8 mouse cellular contexts compared by ENCODE assay signal in genomic region chrX:143827212-143827611, GRCm38 (mm10). TPM values are rescaled to one million over a fixed set of nuclear protein-coding genes. Genes with fewer than 3 reads are reported as not detected.
DNase-seq lines count a peak whose midpoint lies in the region; ATAC-seq and TF ChIP-seq lines count a peak whose summit lies in the region.

Capn6 (minus strand) TSS chrX:143827414.

- no peaks in the 10 kb centered on the region for H3K4me1 ChIP-seq in kidney, adult 2 months (ENCODE audit: control insufficient read depth, insufficient read depth, low read length)
- no peaks in the 10 kb centered on the region for H3K4me1 ChIP-seq in lung, embryonic 14.5 days (ENCODE audit: insufficient read depth)
- H3K4me1 ChIP-seq in thymus, adult 2 months (replicated peaks; ENCODE audit: control insufficient read depth, insufficient read depth, low read length) = no peaks in the 10 kb centered on the region
- H3K4me1 ChIP-seq in midbrain, embryonic 15.5 days = no peaks in the 10 kb centered on the region

- ATAC-seq in lung, embryonic 14.5 days (ENCODE audit: insufficient read depth) = peak; percentile 87
- no peak for ATAC-seq in erythroblast, adult 5-6 weeks (replicated peaks; ENCODE audit: low FRiP score, poor library complexity, severe bottlenecking)
- no peak for ATAC-seq in midbrain, embryonic 15.5 days (replicated peaks)

- H3K9me3 ChIP-seq in lung, embryonic 14.5 days (ENCODE audit: low read depth, low read length) = no peaks in the 10 kb centered on the region
- H3K9me3 ChIP-seq in midbrain, embryonic 15.5 days = no peaks in the 10 kb centered on the region

- peak within 1 kb of the TSS; percentile 55 for H3K4me2 ChIP-seq in lung, embryonic 14.5 days
- no peak within 1 kb of the TSS for H3K4me2 ChIP-seq in midbrain, embryonic 15.5 days

- peak within 1 kb of the TSS; percentile 45 for H3K9ac ChIP-seq in lung, embryonic 14.5 days
- H3K9ac ChIP-seq in midbrain, embryonic 15.5 days = no peak within 1 kb of the TSS

- no peak within 1 kb of the TSS for H3K4me3 ChIP-seq in kidney, adult 2 months (ENCODE audit: insufficient read depth, low read depth, low read length)
- peak within 1 kb of the TSS; percentile 43 for H3K4me3 ChIP-seq in lung, embryonic 14.5 days (ENCODE audit: low read depth, low read length)
- H3K4me3 ChIP-seq in thymus, adult 2 months (ENCODE audit: control insufficient read depth, insufficient read depth, low read length) = no peak within 1 kb of the TSS
- no peak within 1 kb of the TSS for H3K4me3 ChIP-seq in midbrain, embryonic 15.5 days

- peak; percentile 9 for DNase-seq in brain, embryonic 14.5 days (ENCODE audit: low read depth)
- DNase-seq in forelimb bud, embryonic 11.5 days (ENCODE audit: low read depth, low spot score) = peak; percentile 85
- peak; percentile 23 for DNase-seq in kidney, adult 2 months
- DNase-seq in lung, embryonic 14.5 days = peak; percentile 85
- DNase-seq in thymus, adult 2 months = no peak
- DNase-seq in spleen, postnatal 14 days (ENCODE audit: low spot score in 2 of 2) = no peak

- H3K27ac ChIP-seq in kidney, adult 2 months (ENCODE audit: insufficient read depth, low read depth, low read length) = no peak within 1 kb of the TSS
- peak within 1 kb of the TSS; percentile 65 for H3K27ac ChIP-seq in lung, embryonic 14.5 days (ENCODE audit: low read depth)
- H3K27ac ChIP-seq in thymus, adult 2 months (ENCODE audit: control insufficient read depth, insufficient read depth, low read length) = no peak within 1 kb of the TSS
- H3K27ac ChIP-seq in midbrain, embryonic 15.5 days = no peak within 1 kb of the TSS

- no peak for TF ChIP-seq POLR2A in brain, embryonic 14.5 days (IDR thresholded peaks at IDR 0.05; ENCODE audit: borderline replicate concordance, extremely low read depth, insufficient read depth, insufficient read length, poor library complexity, severe bottlenecking)
- TF ChIP-seq POLR2A in kidney, adult 2 months (IDR thresholded peaks at IDR 0.05; ENCODE audit: low read depth, low read length) = no peak
- no peak for TF ChIP-seq POLR2A in thymus, adult 2 months (IDR thresholded peaks at IDR 0.05; ENCODE audit: control insufficient read depth, extremely low read depth, insufficient read depth, low read length, poor library complexity)

- WGBS in kidney, adult 2 months = 24% methylated on average over 4 of the region's 4 CpGs
- WGBS in lung, embryonic 14.5 days = 18% methylated on average over 4 of the region's 4 CpGs
- WGBS in thymus, adult 2 months = 76% methylated on average over 4 of the region's 4 CpGs
- 62% methylated on average over 4 of the region's 4 CpGs for WGBS in midbrain, embryonic 15.5 days

- no peak for TF ChIP-seq CTCF in brain, embryonic 14.5 days (IDR thresholded peaks at IDR 0.05; ENCODE audit: borderline replicate concordance, extremely low read depth, insufficient read depth, insufficient read length)
- no peak for TF ChIP-seq CTCF in kidney, adult 2 months (conservative IDR thresholded peaks at IDR 0.05; ENCODE audit: insufficient read depth, insufficient read length, low read depth, low read length)
- TF ChIP-seq CTCF in lung, embryonic 14.5 days (IDR thresholded peaks at IDR 0.05; ENCODE audit: low read depth) = no peak
- no peak for TF ChIP-seq CTCF in thymus, adult 2 months (IDR thresholded peaks at IDR 0.05; ENCODE audit: borderline replicate concordance, control insufficient read depth, extremely low read depth, insufficient read depth, low read length, poor library complexity)

- no peaks in the 10 kb centered on the region for H3K36me3 ChIP-seq in kidney, adult 2 months (ENCODE audit: control insufficient read depth, insufficient read depth, low read length)
- H3K36me3 ChIP-seq in lung, embryonic 14.5 days (ENCODE audit: insufficient read depth) = no peaks in the 10 kb centered on the region
- no peaks in the 10 kb centered on the region for H3K36me3 ChIP-seq in thymus, adult 2 months (ENCODE audit: control insufficient read depth, insufficient read depth, low read length)
- H3K36me3 ChIP-seq in midbrain, embryonic 15.5 days (replicated peaks) = no peaks in the 10 kb centered on the region

- H3K27me3 ChIP-seq in kidney, adult 2 months (replicated peaks; ENCODE audit: control insufficient read depth, insufficient read depth, low read length) = no peaks in the 10 kb centered on the region
- H3K27me3 ChIP-seq in lung, embryonic 14.5 days (ENCODE audit: insufficient read depth, low read length) = no peaks in the 10 kb centered on the region
- no peaks in the 10 kb centered on the region for H3K27me3 ChIP-seq in thymus, adult 2 months (ENCODE audit: control insufficient read depth, insufficient read depth, low read length)
- H3K27me3 ChIP-seq in midbrain, embryonic 15.5 days (replicated peaks) = no peaks in the 10 kb centered on the region

RNA-seq across cellular contexts. Expression of gene Capn6, which starts in this region (rescaled TPM):
- 7.5 and 9.5 TPM in 2 replicates for polyA plus RNA-seq in brain, embryonic 14.5 days (2012; rRNA removed)
- 1.3 and 1.6 TPM in 2 replicates for polyA plus RNA-seq in kidney, adult 2 months (2012; rRNA removed)
- 200 and 210 TPM in 2 replicates for polyA plus RNA-seq in lung, embryonic 14.5 days (2014; fragmentation: Nextera tagmentation; extraction: Ambion mirVana)
- total RNA-seq in erythroblast, adult 5-6 weeks (2015; ENCODE audit: low replicate concordance) = not detected in 2 replicates
- not detected in 2 replicates for total RNA-seq in erythroblast, adult 5-6 weeks (2017; ENCODE audit: low replicate concordance)
- polyA plus RNA-seq in thymus, adult 2 months (2012; rRNA removed) = 0.31 and 0.36 TPM in 2 replicates
- polyA plus RNA-seq in midbrain, embryonic 15.5 days (2015; fragmentation: Nextera tagmentation; extraction: Ambion mirVana) = 1.6 and 2.2 TPM in 2 replicates

Comparison
In these comparisons a context has a peak if more than half of its experiments do, and no peak if none do; other contexts are left out.
1. RNA of gene Capn6 (polyA plus RNA-seq): 200 to 210 TPM in lung, embryonic 14.5 days; 7.5 to 9.5 TPM in brain, embryonic 14.5 days, 1.6 to 2.2 TPM in midbrain, embryonic 15.5 days, 1.3 to 1.6 TPM in kidney, adult 2 months and 0.31 to 0.36 TPM in thymus, adult 2 months; every median in the first group is over 10 times any median in the second.
2. DNase-seq: peak in brain, embryonic 14.5 days (single experiment), forelimb bud, embryonic 11.5 days (single experiment), kidney, adult 2 months (single experiment) and lung, embryonic 14.5 days (single experiment); none in thymus, adult 2 months (single experiment) and spleen, postnatal 14 days (0 of 2).